Mouse (Mus musculus) layer of hippocampus, postnatal 36 days (tissue): ENCODE measurements around the gene Zbtb42. TPM values are rescaled to one million over a fixed set of nuclear protein-coding genes. Genes with fewer than 3 reads are reported as not detected.

Source experiments
- DNase-seq, 2 experiments: peaks; one replicate each; pipeline ENCODE4 v3.0.0; 2022
- total RNA-seq, 2 experiments: library from RNA; stranded (reverse); gene quantifications; 2 replicates each; pipeline ENCODE4 v1.2.3; 2021

Gene Zbtb42
- total RNA-seq, 2 experiments from 2014 or later, result 0.37 to 0.38 TPM

- no peak for DNase-seq
Observed at GRCm38 (mm10) chr12:112661851-112662250, 16.8 kb upstream of the Zbtb42 start.

GRCm38 (mm10) chr12:112663303-112663702, 15.3 kb upstream of the Zbtb42 start:
- DNase-seq, result no peak

- no peak for DNase-seq
Observed at GRCm38 (mm10) chr12:112663716-112664115, 14.9 kb upstream of the Zbtb42 start.

- no peak for DNase-seq
Observed at GRCm38 (mm10) chr12:112664124-112664523, 14.5 kb upstream of the Zbtb42 start.

GRCm38 (mm10) chr12:112664656-112665055, 14.0 kb upstream of the Zbtb42 start:
- no peak for DNase-seq

DNA sequence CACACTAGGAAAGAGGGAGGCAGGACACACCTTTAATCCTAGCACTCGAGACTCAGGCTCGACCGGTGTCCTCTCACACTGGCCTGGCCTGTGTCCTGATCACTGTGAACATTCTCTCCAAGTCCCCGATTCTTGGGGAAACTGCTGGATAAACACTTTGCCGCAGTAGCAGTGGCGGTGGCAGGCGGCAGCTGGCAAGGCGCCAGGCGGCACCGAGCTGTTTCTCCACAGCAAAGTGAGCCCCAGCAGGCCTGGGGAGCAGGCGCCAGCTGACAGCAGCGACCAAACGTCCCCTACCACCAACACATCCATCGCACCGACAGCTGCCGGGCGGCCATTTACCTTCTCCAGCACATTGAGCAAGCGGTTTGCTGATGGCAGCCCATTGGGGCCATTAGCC, 13.2 kb upstream of the Zbtb42 start:
- peak; percentile 74 to 80 for DNase-seq

GRCm38 (mm10) chr12:112665881-112666544, 12.6 kb upstream of the Zbtb42 start:
- DNase-seq, result no peak

- DNase-seq, result no peak
Observed at GRCm38 (mm10) chr12:112667619-112668297, 10.9 kb upstream of the Zbtb42 start.

- no peak for DNase-seq
Observed at GRCm38 (mm10) chr12:112670718-112671393, 7.8 kb upstream of the Zbtb42 start.

GRCm38 (mm10) chr12:112671891-112672290, 6.7 kb upstream of the Zbtb42 start:
- no peak for DNase-seq

DNA sequence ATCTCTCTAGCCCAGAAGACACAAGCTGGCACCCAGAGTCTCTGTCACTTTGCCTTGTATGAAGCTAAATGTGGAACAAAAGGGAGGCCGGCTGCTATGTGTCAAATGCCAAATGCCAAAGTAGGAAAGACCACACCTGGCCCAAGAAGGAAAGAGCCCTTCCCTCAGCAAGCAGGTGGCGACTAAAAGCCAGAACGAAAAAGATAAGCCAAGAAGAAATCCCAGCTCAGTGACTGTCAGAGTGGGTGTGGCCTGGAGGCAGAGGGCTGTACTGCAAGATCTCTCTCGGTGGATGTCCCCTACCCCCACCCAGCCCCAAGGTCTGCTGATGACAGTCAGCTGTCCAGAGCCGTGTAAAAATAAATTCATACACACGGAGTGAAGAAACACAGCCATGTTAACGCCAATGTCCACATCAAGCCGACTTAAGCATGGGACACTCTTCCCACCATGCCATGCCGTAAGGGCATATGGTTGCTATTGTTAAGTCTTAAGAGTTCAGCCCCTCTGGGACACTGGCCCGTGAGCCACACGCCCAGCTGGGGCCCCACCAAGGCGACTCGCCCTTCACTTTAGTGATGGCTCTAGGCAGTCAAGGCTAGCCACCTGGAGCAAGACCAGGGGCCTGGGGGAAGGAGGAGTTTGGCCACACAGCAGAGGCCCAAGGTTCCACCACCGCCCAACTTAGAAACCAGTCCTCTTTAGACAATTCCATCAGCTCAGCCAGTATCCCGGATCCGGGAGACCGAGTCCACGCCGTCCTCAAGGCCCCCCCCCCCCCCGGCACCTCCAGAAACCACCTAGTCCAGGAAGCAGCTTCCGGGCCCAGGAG, 5.7 kb upstream of the Zbtb42 start:
- no peak for DNase-seq

DNA sequence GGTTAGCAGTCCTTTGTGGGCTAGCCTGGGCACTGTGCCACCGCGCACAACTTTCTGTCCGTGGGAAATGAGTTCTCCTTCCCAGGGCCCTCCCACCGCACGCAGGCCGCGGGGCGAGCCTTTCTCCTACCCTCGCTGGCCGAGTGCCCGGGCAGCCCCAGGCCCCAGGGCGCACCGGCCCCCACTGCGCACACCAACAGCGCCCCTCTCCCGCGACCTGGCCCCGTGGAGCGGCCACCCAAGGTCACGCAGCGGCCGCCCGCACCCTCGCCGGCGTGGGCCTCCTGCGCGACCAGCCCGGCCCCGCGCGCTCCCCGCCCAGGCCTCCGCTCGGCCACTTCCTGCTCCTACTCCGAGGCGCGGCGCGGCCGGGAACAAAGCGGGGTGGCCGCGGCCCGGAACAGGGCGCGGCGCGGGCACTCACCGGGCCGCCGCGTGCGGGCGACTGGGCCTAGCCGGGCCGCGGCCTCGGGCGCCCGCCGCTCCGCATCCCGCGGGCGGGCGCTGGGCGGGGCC, 5.0 kb upstream of the Zbtb42 start:
- DNase-seq, result no peak

- DNase-seq, result peak in 1 of 2 experiments; percentile 50
Observed at GRCm38 (mm10) chr12:112674132-112675011, 4.3 kb upstream of the Zbtb42 start, which contains the start of gene Akt1. Gene Akt1, minus strand, starts transcription at chr12:112674884.

GRCm38 (mm10) chr12:112675245-112676035, 3.2 kb upstream of the Zbtb42 start:
- peak; percentile 65 to 67 for DNase-seq

DNA sequence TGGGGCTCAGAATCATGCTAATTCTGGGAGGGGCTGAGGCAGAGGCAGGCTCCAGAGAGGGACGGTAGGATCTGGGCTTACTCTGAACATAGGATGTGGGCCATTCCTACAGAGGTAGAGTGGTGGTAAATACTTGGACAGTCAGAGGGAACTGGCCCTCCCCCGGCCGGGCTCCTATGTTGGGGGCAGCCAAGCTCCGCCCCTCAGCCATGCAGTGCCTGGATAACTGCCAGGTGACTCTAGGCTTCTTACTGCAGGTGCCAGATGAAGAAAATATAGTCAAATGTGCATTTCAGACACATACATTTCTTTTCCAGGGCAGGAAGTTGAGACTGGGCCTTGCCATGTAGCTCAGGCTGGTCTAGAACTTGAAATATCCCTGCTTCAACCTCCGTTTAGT, 1.6 kb upstream of the Zbtb42 start:
- no peak for DNase-seq

GRCm38 (mm10) chr12:112677943-112678554, 579 bp upstream of the Zbtb42 start:
- no peak for DNase-seq

- DNase-seq, result no peak
Observed at GRCm38 (mm10) chr12:112679027-112679996, 684 bp downstream of the Zbtb42 start.

GRCm38 (mm10) chr12:112683351-112683750, 4.7 kb downstream of the Zbtb42 start:
- no peak for DNase-seq

DNA sequence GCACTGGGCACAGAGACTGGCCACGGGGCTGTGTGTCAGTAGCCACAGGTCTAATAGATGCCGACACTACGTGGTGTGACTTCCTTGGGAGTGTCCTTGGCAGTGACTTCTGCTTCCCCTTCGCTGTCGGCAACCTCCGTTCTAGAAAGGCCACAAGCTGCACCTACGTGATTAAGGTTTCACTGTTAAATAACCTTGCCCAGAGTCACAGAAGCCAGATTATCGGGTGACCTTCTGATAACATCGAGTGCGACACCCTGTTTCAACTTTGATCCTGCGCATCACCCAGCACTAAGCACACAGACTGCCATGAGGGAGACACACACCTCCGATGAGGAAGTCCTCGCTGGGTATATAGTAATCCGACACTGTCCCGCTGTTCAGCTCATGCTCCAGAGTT, 9.8 kb downstream of the Zbtb42 start:
- DNase-seq, result no peak
